Comparison of ENCODE assay signal across 9 mouse cellular contexts in the genomic region with DNA sequence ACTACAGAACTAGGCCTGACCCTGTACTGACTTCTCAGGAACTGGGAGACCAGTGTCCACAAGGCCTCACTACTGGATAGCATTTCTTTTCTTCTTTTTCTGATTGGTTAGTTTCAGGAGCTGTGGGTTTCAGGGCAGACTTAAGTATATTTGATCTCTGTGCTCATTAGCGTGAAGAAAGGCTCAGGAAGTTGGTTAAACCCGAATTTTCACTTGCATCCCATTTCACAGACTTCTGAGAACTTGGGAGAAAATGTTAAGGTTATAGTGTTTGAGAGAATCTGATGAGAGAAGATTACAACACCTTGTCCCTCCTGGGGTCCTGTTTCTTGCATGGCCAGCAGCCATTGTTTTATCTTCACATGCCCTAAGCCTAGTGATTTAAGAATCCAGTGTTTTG. TPM values are rescaled to one million over a fixed set of nuclear protein-coding genes. Genes with fewer than 3 reads are reported as not detected.
A peak's percentile ranks its signal among the peaks of the same experiment; 100 is the strongest.
DNase-seq lines count a peak whose midpoint lies in the region; ATAC-seq and TF ChIP-seq lines count a peak whose summit lies in the region.
"Had no signal": no experiment of that assay in that cellular context is flagged by ENCODE, and none has a peak within 500 bp of the region (broad histone marks: within the 10 kb centered on the region; RNA-seq: fewer than 3 reads in every experiment).

No protein-coding gene starts in this region.

- H3K36me3 ChIP-seq in kidney, postnatal 0 days (ENCODE audit: insufficient read depth, low read length): no peaks in the 10 kb centered on the region
- H3K36me3 ChIP-seq in forebrain, embryonic 10.5 days (replicated peaks): no peaks in the 10 kb centered on the region
- no peaks in the 10 kb centered on the region for H3K36me3 ChIP-seq in hindbrain, postnatal 0 days (ENCODE audit: insufficient read depth, low read length)
- no peaks in the 10 kb centered on the region for H3K36me3 ChIP-seq in midbrain, postnatal 0 days (ENCODE audit: insufficient read depth, low read length)

- ATAC-seq in kidney, postnatal 0 days (replicated peaks; ENCODE audit: low FRiP score, low read depth): no peak
- no peak for ATAC-seq in hindbrain, postnatal 0 days
- no peak for ATAC-seq in midbrain, postnatal 0 days (ENCODE audit: low FRiP score)
- ATAC-seq in megakaryocyte progenitor cell, adult 5-6 weeks (replicated peaks; ENCODE audit: poor library complexity): no peak

- no peaks in the 10 kb centered on the region for H3K27me3 ChIP-seq in kidney, postnatal 0 days (ENCODE audit: insufficient read depth, low read length)
- no peaks in the 10 kb centered on the region for H3K27me3 ChIP-seq in forebrain, embryonic 10.5 days (ENCODE audit: poor library complexity, severe bottlenecking)
- no peaks in the 10 kb centered on the region for H3K27me3 ChIP-seq in hindbrain, postnatal 0 days (ENCODE audit: insufficient read depth, low read length)
- H3K27me3 ChIP-seq in midbrain, postnatal 0 days (ENCODE audit: insufficient read depth, low read length): no peaks in the 10 kb centered on the region

- WGBS in kidney, postnatal 0 days: 50% methylated on average over 2 of the region's 2 CpGs
- 22% methylated on average over 2 of the region's 2 CpGs for WGBS in forebrain, embryonic 10.5 days
- 62% methylated on average over 2 of the region's 2 CpGs for WGBS in hindbrain, postnatal 0 days
- 38% methylated on average over 2 of the region's 2 CpGs for WGBS in midbrain, postnatal 0 days

- no peaks in the 10 kb centered on the region for H3K4me1 ChIP-seq in kidney, postnatal 0 days (replicated peaks; ENCODE audit: insufficient read depth, low read length)
- H3K4me1 ChIP-seq in forebrain, embryonic 10.5 days: peaks cover 28% of the 10 kb centered on the region
- H3K4me1 ChIP-seq in hindbrain, postnatal 0 days (ENCODE audit: insufficient read depth, low read length): peaks cover 12% of the 10 kb centered on the region; the same call in 1 of the 2 replicates
- H3K4me1 ChIP-seq in midbrain, postnatal 0 days (ENCODE audit: insufficient read depth, low read length): no peaks in the 10 kb centered on the region

- no peak overlapping the region; the same call in 1 of the 2 replicates for H3K4me3 ChIP-seq in kidney, postnatal 0 days (replicated peaks; ENCODE audit: low read depth, low read length)
- peak overlapping the region; percentile 92 for H3K4me3 ChIP-seq in forebrain, embryonic 10.5 days
- H3K4me3 ChIP-seq in hindbrain, postnatal 0 days (ENCODE audit: low read length): no peak overlapping the region
- H3K4me3 ChIP-seq in midbrain, postnatal 0 days (ENCODE audit: low read depth, low read length): no peak overlapping the region

- H3K27ac ChIP-seq in kidney, postnatal 0 days: no peak overlapping the region
- peak overlapping the region; percentile 100 for H3K27ac ChIP-seq in forebrain, embryonic 10.5 days
- H3K27ac ChIP-seq in hindbrain, postnatal 0 days: no peak overlapping the region
- H3K27ac ChIP-seq in midbrain, postnatal 0 days (ENCODE audit: low read depth, low read length): no peak overlapping the region

- peak overlapping the region; percentile 93 for H3K4me2 ChIP-seq in kidney, postnatal 0 days (ENCODE audit: low read length)
- peak overlapping the region; percentile 92; the same call in 1 of the 2 replicates for H3K4me2 ChIP-seq in hindbrain, postnatal 0 days (ENCODE audit: low read depth, low read length)
- H3K4me2 ChIP-seq in midbrain, postnatal 0 days (ENCODE audit: low read depth, low read length, poor library complexity, severe bottlenecking): peak overlapping the region; percentile 75

- DNase-seq in kidney, postnatal 0 days (ENCODE audit: low spot score): no peak
- no peak for DNase-seq in kidney, adult 9 months
- DNase-seq in forebrain, embryonic 10.5 days (ENCODE audit: extremely low spot score, low spot score): no peak
- no peak for DNase-seq in hindbrain, postnatal 0 days (ENCODE audit: low spot score)
- DNase-seq in midbrain, postnatal 0 days (ENCODE audit: low spot score): no peak
- no peak for DNase-seq in layer of hippocampus, postnatal 10 days (ENCODE audit: low spot score in 2 of 2)
- DNase-seq in layer of hippocampus, adult 11-12 months (ENCODE audit: low spot score): no peak
- DNase-seq: spleen, adult 18-20 months had no signal

- H3K9me3 ChIP-seq in kidney, postnatal 0 days (replicated peaks; ENCODE audit: low read length): no peaks in the 10 kb centered on the region
- H3K9me3 ChIP-seq in forebrain, embryonic 10.5 days: no peaks in the 10 kb centered on the region
- no peaks in the 10 kb centered on the region for H3K9me3 ChIP-seq in hindbrain, postnatal 0 days (ENCODE audit: low read length)
- no peaks in the 10 kb centered on the region for H3K9me3 ChIP-seq in midbrain, postnatal 0 days (ENCODE audit: low read length)

- no peak for TF ChIP-seq CTCF in kidney, postnatal 0 days (IDR thresholded peaks at IDR 0.05; ENCODE audit: low read depth)
- TF ChIP-seq CTCF in hindbrain, postnatal 0 days (IDR thresholded peaks at IDR 0.05; ENCODE audit: low read depth): no peak
- TF ChIP-seq CTCF in midbrain, postnatal 0 days (IDR thresholded peaks at IDR 0.05): no peak

- no peak overlapping the region for H3K9ac ChIP-seq in kidney, postnatal 0 days (ENCODE audit: low read depth, low read length)
- H3K9ac ChIP-seq in hindbrain, postnatal 0 days (replicated peaks; ENCODE audit: low read length): no peak overlapping the region
- no peak overlapping the region for H3K9ac ChIP-seq in midbrain, postnatal 0 days (replicated peaks; ENCODE audit: low read length, poor library complexity, severe bottlenecking)

RNA-seq across cellular contexts. Expression of a gene that starts 0.8 kb away (rescaled TPM):
- polyA plus RNA-seq in kidney, postnatal 0 days (2015; fragmentation: Nextera tagmentation; extraction: Ambion mirVana): 46.3 and 46.4 TPM in 2 replicates
- polyA plus RNA-seq in forebrain, embryonic 10.5 days (2016; fragmentation: Nextera tagmentation; extraction: Ambion mirVana): 36.5 and 38.0 TPM in 2 replicates
- 20.5 and 28.5 TPM in 2 replicates for total RNA-seq in hindbrain, postnatal 0 days (2014; rRNA removed)
- polyA plus RNA-seq in hindbrain, postnatal 0 days (2015; fragmentation: Nextera tagmentation; extraction: Ambion mirVana): 17.1 and 17.9 TPM in 2 replicates
- 20.3 and 29.1 TPM in 2 replicates for total RNA-seq in midbrain, postnatal 0 days (2014; rRNA removed)
- 15.6 and 19.3 TPM in 2 replicates for polyA plus RNA-seq in midbrain, postnatal 0 days (2015; fragmentation: Nextera tagmentation; extraction: Ambion mirVana)
- total RNA-seq in megakaryocyte progenitor cell, adult 5-6 weeks (2015): not detected in 2 replicates
- total RNA-seq in megakaryocyte progenitor cell, adult 5-6 weeks (2017): not detected in 2 replicates
- total RNA-seq in layer of hippocampus, postnatal 10 days (2021): 10 to 100 TPM; 18.0 to 19.5 TPM

Comparison
In these comparisons a context has a peak if more than half of its experiments do, and no peak if none do; other contexts are left out.
1. RNA of a gene that starts 0.8 kb away (total RNA-seq): 20.5 to 28.5 TPM in hindbrain, postnatal 0 days, 20.3 to 29.1 TPM in midbrain, postnatal 0 days and 18.0 to 19.5 TPM in layer of hippocampus, postnatal 10 days; not detected in megakaryocyte progenitor cell, adult 5-6 weeks; every median in the first group is over 10 times any median in the second.
2. Peak in every context shown above with its lines, with median percentiles within 50 percentile points of each other: H3K4me2 ChIP-seq.